Mouse (Mus musculus): ENCODE data around the gene Homer3.

DNA sequence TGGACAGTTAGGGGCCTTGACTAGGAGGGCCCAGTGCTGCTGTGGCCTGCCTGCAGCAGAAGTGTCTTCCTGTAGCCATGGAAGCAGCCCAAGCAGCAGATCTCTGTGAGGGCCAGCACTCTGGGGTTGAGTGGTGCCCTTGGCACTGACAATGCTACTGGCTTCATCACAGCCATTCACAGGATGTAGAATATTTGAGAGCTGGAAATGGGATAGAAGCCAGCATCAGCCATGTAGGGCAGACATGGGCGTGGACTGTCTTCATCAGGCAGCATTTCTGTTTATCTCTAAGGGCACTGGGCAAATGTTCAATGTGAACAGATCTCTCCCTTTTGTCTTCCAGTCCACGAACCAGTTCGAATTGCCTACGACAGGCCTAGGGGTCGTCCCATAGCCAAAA is 24.0 kb upstream of the Homer3 start:
- TF ChIP-seq POLR2A (IDR thresholded peaks at IDR 0.05; ENCODE audit: borderline replicate concordance, control insufficient read depth, low read depth, low read length) (no peak), CTCF (IDR thresholded peaks at IDR 0.05; ENCODE audit: control insufficient read depth, insufficient read depth, low read length) (no peak)

Data from bone marrow, adult 2 months (tissue).